Mouse (Mus musculus) layer of hippocampus, adult 11-12 months (tissue): ENCODE measurements around the gene Olfr186.
"Not testable (repeated sequence)": the region's sequence is repeated elsewhere in the genome, so short reads cannot be mapped to it uniquely, and the experiment has no call there.

Experiments used
- DNase-seq: peaks from one replicate; pipeline ENCODE4 v3.0.0; 2022; ENCODE audit warnings: low spot score

The Olfr186 gene

DNA sequence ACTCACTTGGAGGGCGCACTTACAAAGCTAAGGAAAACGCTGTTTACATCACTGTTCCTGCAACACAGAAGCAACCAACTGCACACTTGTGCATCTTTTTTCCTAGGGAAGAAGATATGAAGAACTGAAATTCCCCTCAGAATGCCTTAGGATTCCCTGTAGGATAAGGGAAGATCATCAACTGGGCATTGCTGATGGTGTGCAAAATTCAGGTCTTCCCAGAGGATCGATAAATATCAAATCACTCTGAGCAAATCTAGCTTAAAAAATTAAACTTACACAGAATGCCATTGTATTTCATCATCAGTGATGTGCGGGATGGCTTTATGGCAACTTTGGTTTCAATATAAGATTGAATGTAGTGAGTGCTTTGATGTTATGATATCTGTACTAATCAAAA, at the start of gene Olfr186:
Olfr186 (minus strand) TSS at position 101 of the 400 bp plus-strand sequence.
- no peak for DNase-seq

DNA sequence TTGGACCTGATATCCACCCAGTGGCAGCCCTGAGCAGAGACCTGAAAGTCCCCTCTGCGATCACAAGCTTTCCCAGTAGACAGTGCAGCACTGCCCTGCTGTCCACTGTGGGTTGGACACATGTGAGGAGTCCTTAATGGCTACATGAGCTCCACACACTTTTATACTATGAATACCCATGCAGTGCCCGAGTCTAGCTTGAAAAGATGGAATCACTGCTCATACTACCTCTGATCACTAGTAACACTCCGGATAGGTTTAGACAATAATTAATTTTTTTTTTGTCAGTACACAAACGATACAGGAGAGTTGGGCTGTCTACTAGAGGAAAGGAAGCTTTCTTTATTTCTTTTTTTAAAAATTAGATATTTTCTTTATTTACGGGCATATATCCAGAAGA, 47.8 kb upstream of the Olfr186 start, which contains the start of gene Olfr190:
Olfr190 (minus strand) TSS at position 101 of the 400 bp plus-strand sequence.
- DNase-seq: no peak

GRCm38 (mm10) chr16:59073520-59073919, 43.4 kb upstream of the Olfr186 start:
- no peak for DNase-seq

GRCm38 (mm10) chr16:59071755-59072154, 41.7 kb upstream of the Olfr186 start:
- no peak for DNase-seq

DNA sequence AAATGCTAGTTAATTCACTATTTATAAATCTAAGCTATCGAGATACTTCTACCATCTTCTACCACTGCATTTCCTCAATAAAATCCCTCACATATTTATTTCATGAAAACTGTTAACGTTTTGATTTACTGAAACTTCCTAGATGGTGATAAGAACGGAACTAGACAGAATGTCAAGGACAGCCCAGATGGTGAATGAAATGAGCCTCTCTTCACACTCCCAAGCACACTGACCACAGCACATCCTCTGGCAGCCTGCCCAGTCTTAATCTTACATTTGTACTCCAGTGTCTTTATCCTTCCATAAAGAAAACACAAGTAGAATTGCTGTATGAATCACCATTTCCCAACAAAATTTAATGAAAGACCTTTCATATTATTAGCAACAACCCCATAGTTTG, 32.3 kb upstream of the Olfr186 start:
- not testable (repeated sequence) for DNase-seq

- DNase-seq: not testable (repeated sequence)
Observed at GRCm38 (mm10) chr16:59049286-59049685, 19.2 kb upstream of the Olfr186 start.

DNA sequence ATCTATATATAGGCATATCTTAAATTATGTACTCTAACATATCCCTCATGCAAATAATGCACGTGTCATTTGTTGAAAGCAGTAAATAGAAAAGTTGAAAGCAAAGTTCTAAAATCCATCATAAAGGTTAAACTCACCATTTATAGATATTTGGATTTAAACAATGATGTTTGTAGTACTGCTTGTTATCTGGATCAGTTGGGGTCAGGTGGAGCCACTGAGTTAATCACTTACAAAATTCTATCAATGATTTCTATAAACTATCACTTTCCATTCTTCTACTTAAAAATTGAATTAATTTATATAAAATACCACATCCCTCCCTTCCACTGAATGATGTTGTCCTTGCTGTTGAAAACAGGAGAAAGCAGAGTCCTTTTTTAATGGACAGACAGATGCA, 18.8 kb upstream of the Olfr186 start:
- no peak for DNase-seq

DNA sequence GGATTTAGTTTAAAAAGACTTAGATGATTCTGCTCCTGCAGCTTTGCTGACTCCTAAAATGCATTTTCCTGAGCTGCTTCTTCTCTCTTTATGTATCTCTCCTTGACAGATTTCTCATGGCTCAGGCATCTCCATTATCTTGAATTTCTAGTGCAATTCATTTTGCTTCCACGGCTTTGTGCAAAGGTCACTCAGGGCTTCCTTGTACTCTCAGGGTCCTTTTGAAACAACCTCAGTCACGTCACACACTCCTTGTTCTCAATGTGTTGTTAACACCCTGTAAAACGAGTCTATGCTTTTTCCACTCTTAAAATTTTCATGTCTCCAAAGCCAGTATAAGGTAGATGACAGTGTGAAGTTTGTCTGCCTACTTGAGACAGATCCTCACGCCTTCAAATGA, 17.5 kb upstream of the Olfr186 start:
- no peak for DNase-seq

DNA sequence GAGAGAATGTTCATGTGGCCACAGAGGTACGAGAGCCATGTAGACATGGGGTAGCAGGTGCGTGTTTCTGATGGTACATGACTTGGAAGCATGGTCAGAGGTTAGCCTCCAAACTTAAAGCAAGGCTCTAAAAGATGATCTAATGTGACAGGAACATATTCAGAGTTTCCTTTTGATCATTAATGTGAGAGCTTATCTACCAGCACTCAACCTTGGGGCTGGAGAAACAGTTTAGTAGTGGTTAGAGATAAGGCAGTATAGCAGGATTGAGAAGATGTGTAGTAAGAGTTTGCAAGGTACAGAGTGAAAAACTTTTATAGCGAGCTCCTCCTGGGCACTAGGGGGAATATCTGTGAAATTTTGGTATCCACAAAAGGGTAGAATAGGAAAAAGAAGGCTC, 15.7 kb upstream of the Olfr186 start:
- DNase-seq: no peak

DNA sequence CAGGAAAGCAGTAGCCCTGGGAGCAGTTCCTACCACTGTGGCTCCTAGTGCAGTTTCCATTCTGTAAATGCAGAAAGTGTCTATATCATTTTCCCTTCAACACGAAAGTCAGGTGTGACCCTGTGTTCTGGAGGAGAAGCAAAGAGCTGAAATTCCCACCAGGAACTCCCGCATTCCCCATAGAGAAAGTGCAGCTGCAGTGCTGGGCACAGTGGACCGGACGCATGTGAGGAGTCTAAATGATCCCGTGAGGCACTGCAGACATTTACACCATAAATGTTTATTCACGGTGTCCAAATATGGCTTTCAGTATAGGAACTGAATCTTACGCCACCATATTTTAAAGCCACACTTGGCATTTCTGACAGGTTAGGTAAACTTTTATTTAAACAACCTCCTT, 9.6 kb upstream of the Olfr186 start, which contains the start of gene Olfr187:
Olfr187 (minus strand) TSS at position 58 of the 400 bp plus-strand sequence.
- DNase-seq: no peak

GRCm38 (mm10) chr16:59013357-59014018, 16.6 kb downstream of the Olfr186 start:
- no peak for DNase-seq

- no peak for DNase-seq
Observed at GRCm38 (mm10) chr16:59007146-59007545, 22.9 kb downstream of the Olfr186 start.

GRCm38 (mm10) chr16:58995057-58995456, 35.0 kb downstream of the Olfr186 start, which contains the start of gene Olfr183:
Olfr183 (plus strand) TSS chr16:58995357.
- DNase-seq: no peak
